Comparison of ENCODE assay signal across 15 mouse cellular contexts in the genomic region with DNA sequence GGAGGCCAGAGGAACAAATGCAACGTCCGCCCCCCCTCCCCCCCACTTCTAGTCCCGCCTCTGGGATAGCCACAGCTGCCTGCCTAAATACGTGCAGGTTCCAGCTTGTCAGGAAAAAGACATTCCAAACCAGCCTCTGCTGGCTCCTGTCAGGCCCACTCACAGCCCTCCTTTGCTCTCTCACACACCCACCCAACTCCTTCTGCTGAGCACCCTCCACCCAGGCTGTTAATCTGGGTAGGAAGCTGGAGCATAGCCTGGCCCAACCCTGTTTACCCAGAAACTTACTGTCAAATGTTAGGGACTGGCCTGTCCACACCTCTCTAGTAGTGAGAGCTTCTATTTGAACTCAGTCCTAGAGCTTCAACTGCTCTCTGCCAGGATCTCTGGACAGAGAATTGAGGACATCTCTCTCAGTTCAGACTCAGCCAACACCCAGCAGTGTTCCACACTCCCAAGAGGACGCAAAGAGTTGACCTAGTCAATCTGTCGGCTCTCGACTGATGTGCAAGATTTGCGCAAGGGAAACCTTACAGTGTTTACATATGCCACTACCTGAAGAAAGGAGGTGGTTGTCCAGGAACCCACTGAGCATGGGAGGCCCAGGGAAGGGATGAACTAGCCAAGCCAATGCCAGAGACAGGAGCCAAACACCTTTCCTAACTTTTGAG. TPM values are rescaled to one million over a fixed set of nuclear protein-coding genes. Genes with fewer than 3 reads are reported as not detected.
DNase-seq lines count a peak whose midpoint lies in the region; ATAC-seq and TF ChIP-seq lines count a peak whose summit lies in the region.
"Had no signal": no experiment of that assay in that cellular context is flagged by ENCODE, and none has a peak within 500 bp of the region (broad histone marks: within the 10 kb centered on the region; RNA-seq: fewer than 3 reads in every experiment).

No protein-coding gene starts in this region.

- no peak for TF ChIP-seq CTCF in forebrain, postnatal 0 days (IDR thresholded peaks at IDR 0.05; ENCODE audit: low read depth)

- H3K4me1 ChIP-seq in heart, embryonic 13.5 days: peaks cover 100% of the 10 kb centered on the region
- H3K4me1 ChIP-seq in limb, embryonic 15.5 days: peaks cover 90% of the 10 kb centered on the region
- peaks cover 20% of the 10 kb centered on the region for H3K4me1 ChIP-seq in forebrain, postnatal 0 days (ENCODE audit: insufficient read depth)

- no peak for ATAC-seq in heart, embryonic 13.5 days (ENCODE audit: extremely low read depth, insufficient number of reproducible peaks, low FRiP score, low TSS enrichment)
- 0 out of 2 replicates have a peak, but pooled peaks have one; percentile 11 for ATAC-seq in limb, embryonic 15.5 days (ENCODE audit: insufficient number of reproducible peaks, low FRiP score, low TSS enrichment, low read depth)
- ATAC-seq in forebrain, postnatal 0 days: no peak
- ATAC-seq in megakaryocyte-erythroid progenitor cell, adult 5-6 weeks (replicated peaks; ENCODE audit: low FRiP score, low TSS enrichment, poor library complexity, severe bottlenecking): no peak
- ATAC-seq: forebrain, embryonic 13.5 days had no signal

- no peaks in the 10 kb centered on the region for H3K36me3 ChIP-seq in heart, embryonic 13.5 days
- no peaks in the 10 kb centered on the region for H3K36me3 ChIP-seq in limb, embryonic 15.5 days
- H3K36me3 ChIP-seq in forebrain, postnatal 0 days (ENCODE audit: insufficient read depth): no peaks in the 10 kb centered on the region
- H3K36me3 ChIP-seq: hindbrain, embryonic 12.5 days had no signal

- H3K9ac ChIP-seq in heart, embryonic 13.5 days: peak overlapping the region; percentile 72
- H3K9ac ChIP-seq in limb, embryonic 15.5 days: no peak overlapping the region
- no peak overlapping the region for H3K9ac ChIP-seq in forebrain, postnatal 0 days
- H3K9ac ChIP-seq: forebrain, embryonic 13.5 days; hindbrain, embryonic 12.5 days had no signal

- H3K4me3 ChIP-seq in heart, embryonic 13.5 days: no peak overlapping the region
- H3K4me3 ChIP-seq in limb, embryonic 15.5 days: no peak overlapping the region
- H3K4me3 ChIP-seq in forebrain, postnatal 0 days (ENCODE audit: low read depth, low read length): no peak overlapping the region
- H3K4me3 ChIP-seq: forebrain, embryonic 13.5 days; hindbrain, embryonic 12.5 days; megakaryocyte, embryonic 14.5 days had no signal

- DNase-seq in heart, postnatal 4 days: no peak
- DNase-seq in lung, adult 18-20 months: peak; percentile 58 to 67
- DNase-seq in lung, postnatal 10 days: no peak
- DNase-seq in forebrain, postnatal 0 days: no peak
- DNase-seq in frontal cortex, postnatal 14 days (ENCODE audit: low spot score in 2 of 2): no peak
- DNase-seq: cerebellum, adult 11-12 months; kidney, adult 9 months; layer of hippocampus, adult 9-11 months; left cerebral cortex, postnatal 4 days had no signal

- H3K27me3 ChIP-seq in heart, embryonic 13.5 days (replicated peaks): peaks cover 7% of the 10 kb centered on the region; the same call in 1 of the 2 replicates
- H3K27me3 ChIP-seq in limb, embryonic 15.5 days: no peaks in the 10 kb centered on the region
- no peaks in the 10 kb centered on the region for H3K27me3 ChIP-seq in forebrain, postnatal 0 days (ENCODE audit: insufficient read depth, low read length)
- H3K27me3 ChIP-seq: forebrain, embryonic 13.5 days; megakaryocyte, embryonic 14.5 days had no signal

- peak overlapping the region; percentile 95 for H3K27ac ChIP-seq in heart, embryonic 13.5 days (replicated peaks)
- peak overlapping the region; percentile 62 for H3K27ac ChIP-seq in limb, embryonic 15.5 days
- no peak overlapping the region for H3K27ac ChIP-seq in forebrain, postnatal 0 days (ENCODE audit: low read depth, low read length)
- H3K27ac ChIP-seq: forebrain, embryonic 13.5 days; hindbrain, embryonic 12.5 days had no signal

- no peaks in the 10 kb centered on the region for H3K9me3 ChIP-seq in heart, embryonic 13.5 days
- H3K9me3 ChIP-seq in limb, embryonic 15.5 days: no peaks in the 10 kb centered on the region
- H3K9me3 ChIP-seq in forebrain, postnatal 0 days (ENCODE audit: low read length): no peaks in the 10 kb centered on the region
- H3K9me3 ChIP-seq: forebrain, embryonic 13.5 days; hindbrain, embryonic 12.5 days; megakaryocyte, embryonic 14.5 days had no signal

- WGBS in heart, embryonic 13.5 days: 32% methylated on average over 8 of the region's 8 CpGs
- WGBS in limb, embryonic 15.5 days: 37% methylated on average over 8 of the region's 8 CpGs
- 70% methylated on average over 8 of the region's 8 CpGs for WGBS in forebrain, postnatal 0 days

- no peak overlapping the region for H3K4me2 ChIP-seq in heart, embryonic 13.5 days
- no peak overlapping the region for H3K4me2 ChIP-seq in limb, embryonic 15.5 days
- H3K4me2 ChIP-seq in forebrain, postnatal 0 days (ENCODE audit: low read depth): no peak overlapping the region
- H3K4me2 ChIP-seq: forebrain, embryonic 13.5 days; hindbrain, embryonic 12.5 days had no signal

RNA-seq across cellular contexts. Expression of gene Shb, which starts 36.6 kb away (rescaled TPM):
- 8.6 and 8.8 TPM in 2 replicates for polyA plus RNA-seq in heart, embryonic 13.5 days (2015; fragmentation: Nextera tagmentation; extraction: Ambion mirVana)
- total RNA-seq in heart, postnatal 4 days (2021): 10 to 100 TPM; 69.3 to 70.9 TPM
- polyA plus RNA-seq in limb, embryonic 15.5 days (2015; fragmentation: Nextera tagmentation; extraction: Ambion mirVana): 6.8 and 9.6 TPM in 2 replicates
- total RNA-seq in forebrain, postnatal 0 days (2014; rRNA removed): 26.7 and 32.6 TPM in 2 replicates
- polyA plus RNA-seq in forebrain, postnatal 0 days (2015; fragmentation: Nextera tagmentation; extraction: Ambion mirVana): 8.5 and 8.6 TPM in 2 replicates
- total RNA-seq in megakaryocyte-erythroid progenitor cell, adult 5-6 weeks (2014; fragmentation: Nextera tagmentation): 3.3 and 7.8 TPM in 2 replicates
- total RNA-seq in megakaryocyte-erythroid progenitor cell, adult 5-6 weeks (2017): 0.50 and 8.9 TPM in 2 replicates

Comparison
In these comparisons a context has a peak if more than half of its experiments do, and no peak if none do; other contexts are left out.
1. DNase-seq: peak in lung, adult 18-20 months (2 of 2); none in heart, postnatal 4 days (single experiment), lung, postnatal 10 days (single experiment), forebrain, postnatal 0 days (single experiment) and frontal cortex, postnatal 14 days (0 of 2).